Mouse (Mus musculus): Measurements from ENCODE around the gene Slc5a8.

Slc5a8 gene

DNA sequence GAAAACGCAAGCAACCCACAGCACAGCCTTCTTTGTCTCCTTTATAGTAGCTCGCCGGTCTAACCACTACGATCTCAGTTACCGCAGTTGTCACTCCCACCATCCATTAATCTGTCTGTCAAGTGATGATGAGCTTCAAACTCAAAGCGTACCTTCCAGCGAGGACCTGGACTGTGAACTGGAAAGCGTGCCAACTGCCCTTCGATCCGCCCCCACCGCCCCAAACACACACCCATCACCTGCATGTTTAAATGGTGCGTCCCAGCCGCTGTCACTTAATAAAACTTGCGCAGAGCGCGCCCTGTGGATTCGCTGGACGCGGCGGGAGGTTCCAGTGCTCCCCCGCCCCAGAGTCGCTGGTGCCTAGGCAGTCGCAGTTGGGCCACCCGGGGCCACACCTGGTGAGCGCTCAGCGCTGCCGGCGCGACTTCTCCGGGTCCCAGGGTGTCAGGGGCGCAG, at the start of gene Slc5a8:
Gene Slc5a8 (plus strand): TSS at position 361 of the 459 bp plus-strand sequence.
- DNase-seq (ENCODE audit: low spot score in 2 of 2): no peak

- no peak for DNase-seq (ENCODE audit: low spot score in 2 of 2)
Observed at GRCm38 (mm10) chr10:88848876-88849476, 36.8 kb upstream of the Slc5a8 start.

DNA sequence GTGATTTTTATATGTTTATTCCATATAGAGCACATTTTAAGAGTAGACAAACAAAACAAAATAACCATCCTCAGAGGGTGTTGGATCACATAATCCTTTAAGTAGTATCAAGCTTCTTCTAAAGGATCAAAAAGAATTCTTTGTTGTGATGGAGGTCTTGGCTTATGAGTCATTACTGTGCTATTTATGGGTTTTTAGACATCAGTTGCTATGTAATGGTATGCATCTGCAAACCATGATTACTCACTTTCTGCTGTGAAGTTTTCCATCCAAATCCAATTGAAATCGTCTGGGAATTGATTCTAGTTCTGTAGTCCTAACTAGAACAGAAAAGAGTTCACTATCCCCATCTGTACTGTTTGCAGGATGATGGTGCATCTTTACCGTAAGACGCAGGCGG, 35.8 kb upstream of the Slc5a8 start:
- DNase-seq (ENCODE audit: low spot score in 2 of 2): no peak

DNA sequence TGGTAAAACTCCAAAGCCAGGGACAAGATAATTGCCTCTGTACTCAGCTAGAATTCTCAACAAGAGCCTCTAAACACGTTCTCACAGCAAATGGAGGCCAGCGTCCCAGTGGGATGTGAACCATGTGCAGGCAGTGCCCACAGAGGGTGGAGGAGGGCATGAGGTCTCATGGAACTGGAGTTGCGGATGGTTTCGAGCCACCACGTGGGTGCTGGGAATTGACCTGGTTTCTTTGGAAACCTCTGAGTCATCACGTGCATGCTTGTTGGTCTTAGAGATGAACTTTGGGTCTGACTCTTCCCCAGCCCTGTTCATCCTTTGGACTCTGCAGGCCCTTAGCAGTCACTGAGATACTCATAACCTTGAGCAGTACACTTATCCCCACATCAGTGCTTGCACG, 32.5 kb upstream of the Slc5a8 start:
- DNase-seq (ENCODE audit: low spot score in 2 of 2): no peak

- DNase-seq (ENCODE audit: low spot score in 2 of 2): no peak
Observed at GRCm38 (mm10) chr10:88860911-88861310, 24.9 kb upstream of the Slc5a8 start.

DNA sequence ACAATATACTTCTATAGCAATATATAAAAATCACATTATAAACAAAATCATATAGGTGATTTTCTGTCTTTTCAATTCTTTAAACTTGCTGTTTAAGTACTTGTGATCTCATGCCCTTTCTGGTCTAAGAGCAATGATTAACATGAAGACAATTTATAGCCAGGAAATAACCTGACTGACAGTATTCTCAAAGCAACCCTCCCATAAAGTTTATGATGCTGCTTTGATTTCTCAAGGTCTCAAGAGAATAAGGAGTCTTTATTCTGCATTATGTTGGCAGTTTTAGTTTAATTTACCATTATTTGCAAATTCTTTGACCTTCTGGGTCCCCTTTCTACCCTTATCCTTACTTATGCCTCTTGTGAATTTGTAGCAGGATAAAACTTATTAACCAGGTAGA, 24.4 kb upstream of the Slc5a8 start:
- no peak for DNase-seq (ENCODE audit: low spot score in 2 of 2)

DNA sequence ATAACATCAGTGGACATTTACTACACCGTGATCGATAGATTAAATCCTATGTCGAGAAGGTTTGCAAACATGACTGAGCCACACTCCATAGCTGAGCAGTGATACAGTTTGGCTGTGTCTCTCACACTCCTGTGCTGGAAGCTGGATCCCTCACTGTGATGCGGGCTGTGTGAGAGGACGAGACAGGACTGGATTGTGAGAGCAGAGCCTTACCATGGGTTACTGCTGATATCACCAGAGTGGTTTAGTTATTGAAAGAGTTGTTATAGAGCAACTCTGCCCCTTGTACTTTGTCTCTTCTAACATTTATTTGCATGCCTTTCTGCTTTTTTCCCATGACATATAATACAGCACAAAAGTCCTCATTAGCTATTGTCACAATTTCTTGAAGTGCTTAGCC, 23.5 kb upstream of the Slc5a8 start:
- no peak for DNase-seq (ENCODE audit: low spot score in 2 of 2)

DNA sequence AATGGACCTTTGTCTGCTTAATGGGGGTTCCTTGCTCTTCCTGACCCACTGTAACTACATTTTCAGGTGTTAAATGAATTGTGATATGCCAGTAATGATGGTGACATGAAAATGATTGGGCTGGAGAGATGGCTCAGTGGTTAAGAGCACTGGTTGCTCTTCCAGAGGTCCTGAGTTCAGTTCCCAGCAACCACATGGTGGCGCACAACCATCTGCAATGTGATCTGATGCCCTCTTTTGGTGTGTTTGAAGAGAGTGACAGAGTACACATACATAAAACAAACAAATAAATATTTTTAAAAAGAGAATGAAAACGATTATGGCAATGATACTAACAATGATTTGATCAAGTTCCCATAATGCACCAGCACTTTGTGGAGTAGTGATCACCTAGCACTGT, 19.8 kb upstream of the Slc5a8 start:
- no peak for DNase-seq (ENCODE audit: low spot score in 2 of 2)

DNA sequence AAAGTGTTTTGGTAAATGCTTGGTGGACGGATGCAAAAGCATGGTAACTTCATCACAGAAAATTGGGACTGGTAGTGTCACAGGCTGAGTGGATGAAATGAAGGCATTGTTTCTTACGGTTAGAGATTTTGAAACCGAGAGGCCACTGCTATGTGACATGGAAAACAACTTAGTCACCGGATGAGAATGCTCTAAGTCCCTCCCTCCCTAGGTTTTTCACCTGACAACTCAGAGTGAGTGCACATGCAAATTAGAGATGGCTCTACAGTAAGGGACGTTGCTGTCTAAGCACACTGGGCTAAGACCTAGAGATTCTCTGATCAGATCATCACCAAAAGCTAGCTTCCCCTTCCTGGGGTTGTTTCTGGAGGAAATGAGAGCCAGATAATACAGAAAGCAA, 10.9 kb upstream of the Slc5a8 start:
- no peak for DNase-seq (ENCODE audit: low spot score in 2 of 2)

DNA sequence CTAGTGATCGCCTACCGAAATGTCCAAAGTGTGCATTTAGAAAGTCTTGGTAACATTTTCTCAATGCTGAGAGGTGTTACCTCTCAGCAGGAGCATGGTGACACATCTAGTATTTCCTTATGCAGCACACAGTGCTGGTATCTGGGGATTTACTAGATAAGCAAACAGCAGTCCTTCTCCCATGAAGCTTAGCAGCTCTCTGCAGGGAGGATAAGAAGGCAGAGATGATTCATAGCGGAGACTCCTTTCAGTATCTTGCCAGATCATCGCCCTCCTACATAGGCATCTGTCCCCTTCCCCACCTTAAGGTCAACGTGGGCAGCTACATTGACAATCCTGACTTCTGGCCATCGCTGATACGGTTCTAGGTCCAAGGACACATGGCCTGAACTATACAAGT, 8.4 kb upstream of the Slc5a8 start:
- peak; percentile 4 to 25 for DNase-seq (ENCODE audit: low spot score in 2 of 2)

GRCm38 (mm10) chr10:88883721-88884120, 2.1 kb upstream of the Slc5a8 start:
- DNase-seq (ENCODE audit: low spot score in 2 of 2): no peak

DNA sequence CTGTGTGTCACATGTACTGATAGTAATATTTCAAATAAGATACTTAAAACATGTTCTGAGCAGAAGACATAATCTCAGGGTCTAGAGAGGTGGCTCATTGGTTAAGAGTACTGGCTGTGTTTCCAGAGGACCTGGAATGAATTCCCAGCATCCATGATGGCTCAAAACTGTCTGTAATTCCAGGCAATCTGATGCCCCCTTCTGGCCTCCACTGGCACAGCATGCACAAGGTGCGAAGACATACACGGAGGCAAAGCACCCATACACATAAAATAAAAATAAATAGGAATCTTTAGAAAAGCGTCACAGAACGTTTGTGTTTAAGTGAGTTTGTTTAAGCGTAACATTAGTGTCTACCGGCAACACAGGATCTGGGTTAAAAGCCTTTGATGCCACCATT, 956 bp upstream of the Slc5a8 start:
- no peak for DNase-seq (ENCODE audit: low spot score in 2 of 2)

DNA sequence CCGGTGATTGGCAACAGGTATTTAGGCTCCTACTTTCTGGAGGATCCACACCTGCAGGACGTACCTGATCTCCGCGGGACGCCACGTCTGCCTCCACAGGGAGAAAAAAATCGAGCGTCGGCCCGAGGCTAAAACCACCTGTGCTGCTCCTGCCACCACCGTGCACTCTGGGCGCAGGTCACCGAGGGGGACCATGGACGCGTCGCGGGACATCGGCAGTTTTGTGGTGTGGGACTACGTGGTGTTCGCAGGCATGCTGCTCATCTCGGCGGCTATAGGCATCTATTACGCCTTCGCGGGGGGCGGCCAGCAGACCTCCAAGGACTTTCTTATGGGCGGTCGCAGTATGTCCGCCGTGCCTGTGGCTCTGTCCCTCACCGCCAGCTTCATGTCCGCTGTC, 322 bp downstream of the Slc5a8 start:
- no peak for DNase-seq (ENCODE audit: low spot score in 2 of 2)

DNA sequence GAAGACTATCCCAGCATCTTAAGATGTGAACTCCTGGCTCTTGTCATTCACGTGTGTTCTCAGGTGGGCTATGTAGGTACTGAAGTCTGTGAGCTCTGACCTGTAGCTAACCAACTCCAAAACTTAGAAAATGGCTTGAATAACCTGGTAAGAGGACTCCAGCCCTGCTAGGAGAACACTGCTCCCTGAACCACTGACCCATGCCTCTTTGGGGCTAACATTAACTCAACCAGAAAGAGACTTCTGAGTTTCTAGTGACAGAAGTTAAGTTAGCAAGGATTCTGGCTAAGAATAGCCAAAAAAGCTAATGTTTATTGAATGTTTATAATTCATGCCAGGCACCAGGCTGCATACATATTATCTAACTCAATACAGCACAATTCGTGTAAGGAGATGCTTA, 2.6 kb downstream of the Slc5a8 start:
- no peak for DNase-seq (ENCODE audit: low spot score in 2 of 2)

GRCm38 (mm10) chr10:88891410-88891809, 5.6 kb downstream of the Slc5a8 start:
- DNase-seq (ENCODE audit: low spot score in 2 of 2): no peak

DNA sequence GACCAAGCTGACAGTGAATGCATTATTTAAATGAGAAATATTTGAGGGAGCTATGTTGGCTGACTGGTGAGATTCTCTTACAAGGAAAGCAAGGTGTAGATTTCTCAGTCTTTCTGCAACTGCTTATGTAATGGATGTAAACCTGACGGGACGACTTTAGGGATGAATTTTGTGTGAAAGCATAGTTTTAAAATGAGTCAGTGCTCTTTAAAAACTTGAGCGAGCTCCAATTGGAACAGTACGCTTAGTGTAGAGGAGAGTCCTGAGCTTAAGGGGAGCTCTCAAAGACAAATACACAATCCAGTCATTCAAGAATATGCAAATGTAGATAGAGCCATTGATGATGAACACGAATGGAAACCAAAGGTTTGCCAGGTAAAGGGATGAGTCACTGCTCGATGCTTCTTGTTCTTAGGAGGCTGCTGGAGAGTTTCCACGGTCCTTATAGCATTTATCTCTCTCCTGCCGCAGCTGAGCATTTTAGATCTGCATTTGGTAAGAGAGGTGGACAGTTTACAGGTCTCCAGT, 6.8 kb downstream of the Slc5a8 start:
- DNase-seq (ENCODE audit: low spot score in 2 of 2): peak in 1 of 2 experiments; percentile 7

DNA sequence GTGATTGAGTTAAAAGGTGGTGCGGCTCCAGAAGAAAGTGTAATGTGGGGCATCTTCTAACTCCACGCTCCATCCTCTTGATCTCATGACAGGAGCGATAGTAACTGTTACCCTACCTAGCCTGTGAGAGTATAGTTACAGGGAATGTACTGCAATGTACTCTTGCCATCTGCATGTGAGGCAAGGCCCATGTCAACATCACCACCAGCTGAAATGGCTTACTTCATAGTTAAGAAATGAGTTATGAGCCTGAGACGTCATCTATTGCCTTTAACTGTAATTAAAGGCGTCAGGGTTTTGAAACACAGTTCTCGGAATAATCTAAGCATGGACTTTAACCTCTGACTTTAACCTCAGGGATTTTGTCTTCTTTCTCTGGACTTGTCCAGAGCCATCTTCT, 11.2 kb downstream of the Slc5a8 start:
- DNase-seq (ENCODE audit: low spot score in 2 of 2): no peak

DNA sequence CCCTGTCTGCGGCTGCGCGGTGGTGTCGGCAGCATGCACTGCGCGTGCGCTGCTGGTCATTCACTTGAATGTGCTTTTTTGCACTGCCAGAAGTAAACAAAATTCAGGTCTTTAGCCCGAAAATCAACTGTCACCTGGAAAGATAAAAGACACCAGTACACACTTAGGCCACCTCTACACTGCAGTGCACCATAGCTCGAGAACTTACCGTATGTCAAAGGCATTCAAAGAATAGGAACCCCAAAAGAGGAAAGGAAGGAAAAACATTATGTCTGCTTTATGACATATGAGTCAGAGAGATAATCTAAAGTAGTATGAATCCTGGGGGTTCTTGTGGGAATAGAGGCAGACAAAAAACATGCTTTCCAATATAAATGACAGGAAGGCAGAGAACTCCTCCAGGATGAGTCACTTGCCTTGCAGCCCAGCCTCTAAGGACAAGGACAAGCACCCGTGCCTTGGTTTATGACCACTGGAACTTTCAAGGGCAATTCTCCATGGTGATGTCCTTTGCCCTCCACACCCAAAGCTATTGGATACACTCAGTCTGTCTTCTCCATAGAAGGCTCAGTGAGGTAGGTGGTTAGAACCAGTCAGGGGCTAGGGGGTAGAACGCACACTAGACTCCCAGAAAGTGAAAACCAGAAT, 64.0 kb downstream of the Slc5a8 start:
- DNase-seq (ENCODE audit: low spot score in 2 of 2): no peak

GRCm38 (mm10) chr10:88950297-88950653, 64.5 kb downstream of the Slc5a8 start:
- DNase-seq (ENCODE audit: low spot score in 2 of 2): no peak

DNA sequence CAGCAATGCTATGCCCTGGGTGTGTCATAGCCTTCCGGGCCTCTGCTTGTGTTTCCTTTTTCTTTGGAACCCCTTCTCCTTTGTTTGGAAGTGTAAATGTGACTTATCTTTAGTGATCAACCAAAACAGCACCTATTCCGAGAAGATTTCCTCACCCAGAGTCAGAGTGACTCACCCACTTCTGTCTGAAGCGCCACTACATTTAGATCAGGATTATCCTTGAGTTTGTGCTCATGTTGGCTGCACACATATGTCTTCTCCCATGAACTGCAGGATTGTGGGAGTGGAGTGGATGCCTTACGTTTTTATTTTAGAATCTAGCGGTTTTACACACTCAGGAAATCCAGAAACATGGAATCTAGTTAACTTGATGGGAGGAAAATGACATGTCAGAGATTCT, 75.0 kb downstream of the Slc5a8 start:
- peak in 1 of 2 experiments; percentile 6 for DNase-seq (ENCODE audit: low spot score in 2 of 2)

- no peak for DNase-seq (ENCODE audit: low spot score in 2 of 2)
Observed at GRCm38 (mm10) chr10:88968586-88968985, 82.8 kb downstream of the Slc5a8 start.

- DNase-seq (ENCODE audit: low spot score in 2 of 2): no peak
Observed at GRCm38 (mm10) chr10:88970951-88971725, 85.3 kb downstream of the Slc5a8 start.

DNA sequence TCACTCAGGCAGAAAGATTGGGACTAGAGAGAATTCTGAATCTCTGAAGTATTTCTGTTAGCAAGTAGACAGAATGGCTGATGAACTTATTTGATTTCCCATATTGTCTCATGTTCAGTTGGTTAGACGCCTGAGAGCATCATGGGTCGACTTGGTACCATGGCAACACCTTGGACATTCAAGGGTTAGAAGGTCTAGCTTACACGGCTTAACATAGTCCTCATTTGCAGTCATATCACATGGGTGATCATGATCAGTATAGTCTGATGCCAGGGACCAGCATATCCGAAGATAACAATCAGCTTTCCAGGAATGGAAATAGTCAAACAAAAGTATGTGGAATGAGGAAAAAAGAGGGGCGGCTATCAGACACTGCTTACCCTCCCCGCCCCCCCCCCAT, 93.1 kb downstream of the Slc5a8 start:
- DNase-seq (ENCODE audit: low spot score in 2 of 2): no peak
